19 mouse cellular contexts compared by ENCODE assay signal in genomic region chr17:5365992-5366398, GRCm38 (mm10). TPM values are rescaled to one million over a fixed set of nuclear protein-coding genes. Genes with fewer than 3 reads are reported as not detected.
A peak's percentile ranks its signal among the peaks of the same experiment; 100 is the strongest.
DNase-seq lines count a peak whose midpoint lies in the region; ATAC-seq and TF ChIP-seq lines count a peak whose summit lies in the region.
"Had no signal": no experiment of that assay in that cellular context is flagged by ENCODE, and none has a peak within 500 bp of the region (broad histone marks: within the 10 kb centered on the region; RNA-seq: fewer than 3 reads in every experiment).

No protein-coding gene starts in this region.

- ATAC-seq in forebrain, embryonic 11.5 days (replicated peaks; ENCODE audit: low FRiP score): no peak
- no peak for ATAC-seq in forebrain, embryonic 12.5 days (ENCODE audit: low FRiP score)
- peak; percentile 48 for ATAC-seq in neural tube, embryonic 11.5 days (ENCODE audit: insufficient read depth, low FRiP score, low TSS enrichment)
- peak; percentile 71 for ATAC-seq in intestine, embryonic 15.5 days
- peak; percentile 45; the same call in 1 of the 2 replicates for ATAC-seq in stomach, postnatal 0 days (ENCODE audit: low FRiP score, low TSS enrichment)
- ATAC-seq: forebrain, embryonic 13.5 days; liver, embryonic 12.5 days; midbrain, embryonic 15.5 days had no signal

- no peak overlapping the region for H3K4me2 ChIP-seq in forebrain, embryonic 11.5 days (ENCODE audit: low read depth, low read length, severe bottlenecking)
- H3K4me2 ChIP-seq in forebrain, embryonic 12.5 days: no peak overlapping the region
- H3K4me2 ChIP-seq in neural tube, embryonic 11.5 days (ENCODE audit: low read depth): no peak overlapping the region
- H3K4me2 ChIP-seq in intestine, embryonic 15.5 days (replicated peaks): no peak overlapping the region
- H3K4me2 ChIP-seq in stomach, postnatal 0 days (replicated peaks; ENCODE audit: low read depth): no peak overlapping the region
- H3K4me2 ChIP-seq: forebrain, embryonic 13.5 days; heart, embryonic 12.5 days; liver, embryonic 12.5 days; lung, embryonic 15.5 days; midbrain, embryonic 15.5 days had no signal

- 83% methylated on average over 8 of the region's 8 CpGs for WGBS in forebrain, embryonic 11.5 days
- WGBS in forebrain, embryonic 12.5 days: 84% methylated on average over 8 of the region's 8 CpGs
- 32% methylated on average over 8 of the region's 8 CpGs for WGBS in neural tube, embryonic 11.5 days
- 34% methylated on average over 8 of the region's 8 CpGs for WGBS in intestine, embryonic 15.5 days
- WGBS in stomach, postnatal 0 days: 52% methylated on average over 8 of the region's 8 CpGs

- H3K9ac ChIP-seq in forebrain, embryonic 11.5 days (ENCODE audit: low read length): no peak overlapping the region
- H3K9ac ChIP-seq in forebrain, embryonic 12.5 days: no peak overlapping the region
- no peak overlapping the region for H3K9ac ChIP-seq in neural tube, embryonic 11.5 days (ENCODE audit: low read length)
- H3K9ac ChIP-seq in intestine, embryonic 15.5 days: no peak overlapping the region
- H3K9ac ChIP-seq in stomach, postnatal 0 days (ENCODE audit: low read length): no peak overlapping the region
- H3K9ac ChIP-seq: forebrain, embryonic 13.5 days; heart, embryonic 12.5 days; liver, embryonic 12.5 days; lung, embryonic 15.5 days; midbrain, embryonic 15.5 days had no signal

- no peaks in the 10 kb centered on the region for H3K4me1 ChIP-seq in forebrain, embryonic 11.5 days (replicated peaks; ENCODE audit: control insufficient read depth, insufficient read depth, low read length)
- H3K4me1 ChIP-seq in forebrain, embryonic 12.5 days: peaks cover 11% of the 10 kb centered on the region; the same call in 1 of the 2 replicates
- H3K4me1 ChIP-seq in neural tube, embryonic 11.5 days (ENCODE audit: control insufficient read depth, insufficient read depth, low read length): peaks cover 10% of the 10 kb centered on the region
- no peaks in the 10 kb centered on the region for H3K4me1 ChIP-seq in intestine, embryonic 15.5 days (replicated peaks)
- no peaks in the 10 kb centered on the region for H3K4me1 ChIP-seq in stomach, postnatal 0 days (replicated peaks; ENCODE audit: control insufficient read depth, insufficient read depth)
- H3K4me1 ChIP-seq: forebrain, embryonic 13.5 days; liver, embryonic 12.5 days; lung, embryonic 15.5 days had no signal

- TF ChIP-seq EP300 in stomach, postnatal 0 days (optimal IDR thresholded peaks at IDR 0.05): no peak

- no peaks in the 10 kb centered on the region for H3K9me3 ChIP-seq in forebrain, embryonic 11.5 days (ENCODE audit: control insufficient read depth, low read length)
- no peaks in the 10 kb centered on the region for H3K9me3 ChIP-seq in forebrain, embryonic 12.5 days
- no peaks in the 10 kb centered on the region for H3K9me3 ChIP-seq in neural tube, embryonic 11.5 days (ENCODE audit: control insufficient read depth, low read length)
- H3K9me3 ChIP-seq in intestine, embryonic 15.5 days: no peaks in the 10 kb centered on the region
- no peaks in the 10 kb centered on the region for H3K9me3 ChIP-seq in stomach, postnatal 0 days (ENCODE audit: control insufficient read depth, low read length)
- H3K9me3 ChIP-seq: forebrain, embryonic 13.5 days; liver, embryonic 12.5 days; lung, embryonic 15.5 days; midbrain, embryonic 15.5 days had no signal

- peak; percentile 37 for DNase-seq in forebrain, embryonic 11.5 days (ENCODE audit: low spot score)
- no peak for DNase-seq in neural tube, embryonic 11.5 days (ENCODE audit: low spot score)
- DNase-seq in neural tube, embryonic 10.5 days (ENCODE audit: extremely low spot score, low spot score): no peak
- no peak for DNase-seq in stomach, postnatal 0 days (ENCODE audit: low spot score)
- no peak for DNase-seq in ovary, postnatal 36 days (ENCODE audit: low spot score)
- no peak for DNase-seq in urinary bladder, postnatal 25 days (ENCODE audit: low spot score)
- DNase-seq: cerebellum, adult 2 months; kidney, adult 18-20 months; left cerebral cortex, postnatal 4 days; thymus, postnatal 36 days had no signal

- no peak overlapping the region for H3K4me3 ChIP-seq in forebrain, embryonic 11.5 days (ENCODE audit: low read depth, low read length)
- H3K4me3 ChIP-seq in forebrain, embryonic 12.5 days (replicated peaks): no peak overlapping the region
- H3K4me3 ChIP-seq in neural tube, embryonic 11.5 days (ENCODE audit: low read depth, low read length): no peak overlapping the region
- H3K4me3 ChIP-seq in intestine, embryonic 15.5 days (replicated peaks): no peak overlapping the region
- H3K4me3 ChIP-seq in stomach, postnatal 0 days (ENCODE audit: low read depth, low read length): no peak overlapping the region
- H3K4me3 ChIP-seq: forebrain, embryonic 13.5 days; heart, embryonic 12.5 days; liver, embryonic 12.5 days; lung, embryonic 15.5 days; midbrain, embryonic 15.5 days had no signal

- no peaks in the 10 kb centered on the region for H3K36me3 ChIP-seq in forebrain, embryonic 11.5 days (ENCODE audit: control insufficient read depth, insufficient read depth, low read length)
- H3K36me3 ChIP-seq in forebrain, embryonic 12.5 days (replicated peaks): no peaks in the 10 kb centered on the region
- H3K36me3 ChIP-seq in neural tube, embryonic 11.5 days (ENCODE audit: control insufficient read depth, insufficient read depth, low read length): no peaks in the 10 kb centered on the region
- H3K36me3 ChIP-seq in intestine, embryonic 15.5 days: no peaks in the 10 kb centered on the region
- H3K36me3 ChIP-seq in stomach, postnatal 0 days (ENCODE audit: control insufficient read depth, insufficient read depth, low read length): no peaks in the 10 kb centered on the region
- H3K36me3 ChIP-seq: heart, embryonic 12.5 days; liver, embryonic 12.5 days; lung, embryonic 15.5 days; midbrain, embryonic 15.5 days had no signal

- TF ChIP-seq CTCF in stomach, postnatal 0 days (IDR thresholded peaks at IDR 0.05; ENCODE audit: low read depth): no peak

- no peak overlapping the region for H3K27ac ChIP-seq in forebrain, embryonic 11.5 days (ENCODE audit: low read depth, low read length)
- no peak overlapping the region for H3K27ac ChIP-seq in forebrain, embryonic 12.5 days
- no peak overlapping the region for H3K27ac ChIP-seq in neural tube, embryonic 11.5 days (ENCODE audit: low read depth, low read length)
- no peak overlapping the region for H3K27ac ChIP-seq in intestine, embryonic 15.5 days
- H3K27ac ChIP-seq in stomach, postnatal 0 days (replicated peaks): no peak overlapping the region
- H3K27ac ChIP-seq: forebrain, embryonic 13.5 days; liver, embryonic 12.5 days; lung, embryonic 15.5 days; macrophage; midbrain, embryonic 15.5 days had no signal

- no peaks in the 10 kb centered on the region for H3K27me3 ChIP-seq in forebrain, embryonic 11.5 days (ENCODE audit: control insufficient read depth, insufficient read depth, low read length)
- H3K27me3 ChIP-seq in forebrain, embryonic 12.5 days: 0 out of 2 replicates have a peak, but pooled peaks cover 2% of the 10 kb centered on the region
- no peaks in the 10 kb centered on the region for H3K27me3 ChIP-seq in neural tube, embryonic 11.5 days (ENCODE audit: control insufficient read depth, insufficient read depth, low read length)
- H3K27me3 ChIP-seq in intestine, embryonic 15.5 days (replicated peaks): no peaks in the 10 kb centered on the region
- no peaks in the 10 kb centered on the region for H3K27me3 ChIP-seq in stomach, postnatal 0 days (ENCODE audit: control insufficient read depth, insufficient read depth, low read length)
- H3K27me3 ChIP-seq: forebrain, embryonic 13.5 days; heart, embryonic 12.5 days; lung, embryonic 15.5 days; midbrain, embryonic 15.5 days had no signal

RNA-seq across cellular contexts. Expression of gene Ldhal6b, which starts 52.6 kb away (rescaled TPM):
- polyA plus RNA-seq in forebrain, embryonic 11.5 days (2014; fragmentation: Nextera tagmentation; extraction: Ambion mirVana): not detected in 2 replicates
- 0.13 TPM in 1 of 2 replicates, not detected in the other for polyA plus RNA-seq in forebrain, embryonic 12.5 days (2016; fragmentation: Nextera tagmentation; extraction: Ambion mirVana)
- 0.16 TPM in 1 of 2 replicates, not detected in the other for polyA plus RNA-seq in neural tube, embryonic 11.5 days (2014; fragmentation: Nextera tagmentation; extraction: Ambion mirVana)
- polyA plus RNA-seq in intestine, embryonic 15.5 days (2015; fragmentation: Nextera tagmentation; extraction: Ambion mirVana): not detected in 2 replicates
- 0.06 TPM in 1 of 2 replicates, not detected in the other for polyA plus RNA-seq in stomach, postnatal 0 days (2015; fragmentation: Nextera tagmentation; extraction: Ambion mirVana)
- polyA plus RNA-seq: C2C12; forebrain, embryonic 13.5 days; heart, embryonic 12.5 days; liver, embryonic 12.5 days; lung, embryonic 15.5 days; midbrain, embryonic 15.5 days had no signal

Comparison
In these comparisons a context has a peak if more than half of its experiments do, and no peak if none do; other contexts are left out.
1. ATAC-seq: peak in neural tube, embryonic 11.5 days (single experiment), intestine, embryonic 15.5 days (single experiment) and stomach, postnatal 0 days (single experiment); none in forebrain, embryonic 11.5 days (single experiment) and forebrain, embryonic 12.5 days (single experiment).